Mouse (Mus musculus): ENCODE results near the gene Gm44. TPM values are rescaled to one million over a fixed set of nuclear protein-coding genes. Genes with fewer than 3 reads are reported as not detected.
A peak's percentile ranks its signal among the peaks of the same experiment; 100 is the strongest.
"Not testable (repeated sequence)": the region's sequence is repeated elsewhere in the genome, so short reads cannot be mapped to it uniquely, and the experiment has no call there.

Gene Gm44
- polyA plus RNA-seq (2014; fragmentation: Nextera tagmentation; extraction: Ambion mirVana) = not detected in 2 replicates

DNA sequence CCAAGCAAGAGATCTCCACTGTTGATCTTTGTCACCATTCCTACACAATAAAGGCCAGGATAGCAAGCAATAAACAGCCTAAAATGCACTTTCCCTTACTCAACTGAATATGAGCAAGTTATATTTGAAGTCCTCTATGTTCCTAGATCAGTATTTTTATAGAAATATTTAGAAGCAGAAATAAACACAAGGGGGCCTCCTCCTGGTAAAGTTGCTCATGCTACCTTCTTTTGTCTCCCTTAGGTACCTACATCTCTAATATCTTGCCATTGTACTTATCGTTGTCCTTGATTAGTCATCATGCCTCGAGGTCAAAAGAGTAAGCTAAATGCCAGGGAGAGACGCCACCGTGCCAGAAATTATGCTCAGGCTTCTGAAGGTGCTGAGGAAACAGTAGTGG lies at the start of gene Gm44:
TSS of gene Gm44 (plus strand) at position 301 of the 400 bp plus-strand sequence.
- no peaks in the 10 kb centered on the region for H3K27me3 ChIP-seq (replicated peaks; ENCODE audit: control insufficient read depth, insufficient read depth, low read length)
- no peak within 1 kb of the TSS for H3K4me3 ChIP-seq (ENCODE audit: low read depth, low read length)
- no peak within 1 kb of the TSS for H3K9ac ChIP-seq (ENCODE audit: low read depth, low read length)
- 83% methylated on average over 4 of the region's 4 CpGs for whole genome bisulfite sequencing
- DNase-seq (ENCODE audit: low spot score) = no peak
- H3K9me3 ChIP-seq (ENCODE audit: control insufficient read depth, low read length) = no peaks in the 10 kb centered on the region
- H3K4me2 ChIP-seq (ENCODE audit: low read depth, low read length) = no peak within 1 kb of the TSS
- no peak within 1 kb of the TSS for H3K27ac ChIP-seq (replicated peaks; ENCODE audit: low read depth, low read length)
- H3K36me3 ChIP-seq (ENCODE audit: control insufficient read depth, insufficient read depth, low read length) = no peaks in the 10 kb centered on the region
- ATAC-seq (ENCODE audit: low read depth) = no peak
- no peaks in the 10 kb centered on the region for H3K4me1 ChIP-seq (ENCODE audit: control insufficient read depth, insufficient read depth, low read length)

DNA sequence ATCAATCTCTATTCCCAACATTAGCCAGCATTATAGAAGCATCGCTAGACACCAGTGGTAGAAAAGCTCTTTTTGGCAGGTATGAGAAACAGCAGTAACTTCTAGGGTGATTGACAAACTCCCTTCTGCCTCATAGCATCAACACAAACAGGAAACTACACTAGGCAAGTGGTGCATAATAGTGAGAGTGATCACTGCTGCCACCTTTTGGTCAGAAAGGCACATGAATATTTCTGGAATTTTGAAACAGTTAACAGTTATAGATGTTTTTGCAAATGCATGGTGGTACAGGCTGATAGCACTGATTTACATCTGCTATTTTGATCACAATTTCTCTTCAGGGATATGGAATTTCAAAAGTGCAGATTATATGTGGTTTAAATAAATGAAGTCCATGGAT lies 36.0 kb downstream of the Gm44 start:
- Histone ChIP-seq H3K9me3 (ENCODE audit: control insufficient read depth, low read length) (no peaks in the 10 kb centered on the region), H3K9ac (ENCODE audit: low read depth, low read length) (no peak overlapping the region), H3K4me1 (ENCODE audit: control insufficient read depth, insufficient read depth, low read length) (no peaks in the 10 kb centered on the region), H3K4me3 (ENCODE audit: low read depth, low read length) (no peak overlapping the region), H3K27ac (replicated peaks; ENCODE audit: low read depth, low read length) (no peak overlapping the region), H3K27me3 (replicated peaks; ENCODE audit: control insufficient read depth, insufficient read depth, low read length) (no peaks in the 10 kb centered on the region), H3K36me3 (ENCODE audit: control insufficient read depth, insufficient read depth, low read length) (no peaks in the 10 kb centered on the region), H3K4me2 (ENCODE audit: low read depth, low read length) (no peak overlapping the region)
- ATAC-seq (ENCODE audit: low read depth) (no peak), DNase-seq (ENCODE audit: low spot score) (peak; percentile 1)
- 48% methylated on average over 1 of the region's 1 CpGs for WGBS

- DNase-seq (ENCODE audit: low spot score); H3K9ac ChIP-seq (ENCODE audit: low read depth, low read length); H3K4me3 ChIP-seq (ENCODE audit: low read depth, low read length); H3K4me2 ChIP-seq (ENCODE audit: low read depth, low read length); ATAC-seq (ENCODE audit: low read depth); H3K4me1 ChIP-seq (ENCODE audit: control insufficient read depth, insufficient read depth, low read length); H3K9me3 ChIP-seq (ENCODE audit: control insufficient read depth, low read length); H3K27me3 ChIP-seq (replicated peaks; ENCODE audit: control insufficient read depth, insufficient read depth, low read length); H3K36me3 ChIP-seq (ENCODE audit: control insufficient read depth, insufficient read depth, low read length); H3K27ac ChIP-seq (replicated peaks; ENCODE audit: low read depth, low read length): not testable (repeated sequence)
- WGBS = 66% methylated on average over 2 of the region's 2 CpGs
These were observed 46.3 kb downstream of the Gm44 start for GRCm38 (mm10) chrX:90938211-90938610.
